Mouse (Mus musculus): ENCODE measurements around the gene Invs. TPM values are rescaled to one million over a fixed set of nuclear protein-coding genes. Genes with fewer than 3 reads are reported as not detected.
A peak's percentile ranks its signal among the peaks of the same experiment; 100 is the strongest.

The Invs gene
- total and polyA plus RNA-seq, 3 experiments, result 5.1 to 6.9 (median 5.7) TPM

- no peak for DNase-seq (ENCODE audit: extremely low read depth)
- Histone ChIP-seq H3K79me2 (replicated peaks; ENCODE audit: control insufficient read depth, extremely low read depth, insufficient read depth, poor library complexity, severe bottlenecking) (peaks cover 62% of the 10 kb centered on the region), H3K27ac (ENCODE audit: insufficient read depth, low read depth) (no peak overlapping the region), H3K4me1 (ENCODE audit: control insufficient read depth in 1 of 2, insufficient read depth in 2 of 2) (peaks cover 0 to 78% of the 10 kb centered on the region in 2 experiments), H3K9ac (ENCODE audit: insufficient read depth, low read depth) (no peak overlapping the region), H3K4me2 (ENCODE audit: insufficient read depth, low read depth, poor library complexity, severe bottlenecking) (peak overlapping the region; percentile 21; the same call in 1 of the 2 replicates), H3K27me3 (replicated peaks) (no peaks in the 10 kb centered on the region), H3K9me3 (replicated peaks; ENCODE audit: low read length) (no peaks in the 10 kb centered on the region), H3K36me3 (replicated peaks in 1 of 2; ENCODE audit: control insufficient read depth in 1 of 2, insufficient read depth in 1 of 2, low read length in 1 of 2) (peaks cover 0 to 6% of the 10 kb centered on the region in 2 experiments), H3K4me3 (replicated peaks in 1 of 3; ENCODE audit: low read depth in 2 of 3, low read length in 2 of 3, poor library complexity in 1 of 3) (no peak overlapping the region)
- TF ChIP-seq ZNF384 (IDR thresholded peaks at IDR 0.05; ENCODE audit: low read depth, low read length), result peak; percentile 73
- no peak for TF ChIP-seq MAFK (IDR thresholded peaks at IDR 0.05; ENCODE audit: insufficient replicate concordance, low read length)
- TF ChIP-seq ETS1 (conservative IDR thresholded peaks at IDR 0.05; ENCODE audit: low read depth, low read length), result 0 out of 2 replicates have a peak, but pooled peaks have one; percentile 8
- in situ Hi-C loops (cut with MboI; ENCODE audit: low pct_ligation_motif_present, low pct_unique_long_range_greater_than_20kb, low sequenced_read_pairs) (no loop called here), dilution Hi-C loops (cut with MboI; ENCODE audit: extremely low pct_ligation_motif_present, extremely low pct_unique_long_range_greater_than_20kb, low sequenced_read_pairs) (no loop called here)
Measured at GRCm38 (mm10) chr4:48273119-48273829, 6.3 kb upstream of the Invs start.

- dilution Hi-C loops (cut with MboI; ENCODE audit: extremely low pct_ligation_motif_present, extremely low pct_unique_long_range_greater_than_20kb, low sequenced_read_pairs), result no loop called here
- Histone ChIP-seq H3K9ac (ENCODE audit: insufficient read depth, low read depth) (no peak overlapping the region), H3K79me2 (replicated peaks; ENCODE audit: control insufficient read depth, extremely low read depth, insufficient read depth, poor library complexity, severe bottlenecking) (peaks cover 56% of the 10 kb centered on the region), H3K9me3 (replicated peaks; ENCODE audit: low read length) (no peaks in the 10 kb centered on the region), H3K4me3 (replicated peaks in 1 of 3; ENCODE audit: low read depth in 2 of 3, low read length in 2 of 3, poor library complexity in 1 of 3) (no peak overlapping the region), H3K27ac (ENCODE audit: insufficient read depth, low read depth) (no peak overlapping the region), H3K36me3 (replicated peaks in 1 of 2; ENCODE audit: control insufficient read depth in 1 of 2, insufficient read depth in 1 of 2, low read length in 1 of 2) (no peaks in the 10 kb centered on the region), H3K27me3 (replicated peaks) (no peaks in the 10 kb centered on the region), H3K4me1 (ENCODE audit: control insufficient read depth in 1 of 2, insufficient read depth in 2 of 2) (peaks cover 0 to 61% of the 10 kb centered on the region in 2 experiments; a peak in 3 of 4 replicates), H3K4me2 (ENCODE audit: insufficient read depth, low read depth, poor library complexity, severe bottlenecking) (no peak overlapping the region)
- TF ChIP-seq CHD1 (IDR thresholded peaks at IDR 0.05; ENCODE audit: low read depth, low read length), result no peak
- TF ChIP-seq NRF1 (IDR thresholded peaks at IDR 0.05; ENCODE audit: low read depth, low read length), result no peak
- no peak for TF ChIP-seq ZMIZ1 (IDR thresholded peaks at IDR 0.05; ENCODE audit: low read depth, low read length)
- TF ChIP-seq TBP (conservative IDR thresholded peaks at IDR 0.05; ENCODE audit: low read depth, low read length), result no peak
- no peak for TF ChIP-seq JUND (conservative IDR thresholded peaks at IDR 0.05; ENCODE audit: low read depth, low read length)
- no peak for TF ChIP-seq RAD21 (IDR thresholded peaks at IDR 0.05; ENCODE audit: low read depth, low read length)
- no peak for TF ChIP-seq E2F4 (IDR thresholded peaks at IDR 0.05; ENCODE audit: insufficient replicate concordance, low read depth, low read length)
- no peak for TF ChIP-seq MXI1 (IDR thresholded peaks at IDR 0.05; ENCODE audit: low read depth, low read length)
- no peak for TF ChIP-seq MYC (IDR thresholded peaks at IDR 0.05; ENCODE audit: low read depth, low read length)
- no peak for TF ChIP-seq ZNF384 (IDR thresholded peaks at IDR 0.05; ENCODE audit: low read depth, low read length)
- TF ChIP-seq CHD2 (IDR thresholded peaks at IDR 0.05; ENCODE audit: low read length), result no peak
- TF ChIP-seq JUN (IDR thresholded peaks at IDR 0.05; ENCODE audit: insufficient read depth, low read depth, low read length), result no peak
- no peak for TF ChIP-seq IRF4 (IDR thresholded peaks at IDR 0.05; ENCODE audit: low read depth, low read length)
- no peak for TF ChIP-seq MAFK (IDR thresholded peaks at IDR 0.05; ENCODE audit: insufficient replicate concordance, low read length)
- no peak for TF ChIP-seq HCFC1 (IDR thresholded peaks at IDR 0.05; ENCODE audit: low read depth, low read length)
- TF ChIP-seq UBTF (IDR thresholded peaks at IDR 0.05; ENCODE audit: low read depth, low read length), result no peak
- in situ Hi-C loops (cut with MboI; ENCODE audit: low pct_ligation_motif_present, low pct_unique_long_range_greater_than_20kb, low sequenced_read_pairs), result no loop called here
- DNase-seq (ENCODE audit: extremely low read depth), result no peak
Measured at GRCm38 (mm10) chr4:48275736-48276135, 3.8 kb upstream of the Invs start.

All from CH12.LX (cell line).